ENCODE assay signal across 8 mouse cellular contexts in genomic region chr4:95105424-95105823, GRCm38 (mm10). TPM values are rescaled to one million over a fixed set of nuclear protein-coding genes. Genes with fewer than 3 reads are reported as not detected.
A peak's percentile ranks its signal among the peaks of the same experiment; 100 is the strongest.
DNase-seq lines count a peak whose midpoint lies in the region; ATAC-seq and TF ChIP-seq lines count a peak whose summit lies in the region.

No protein-coding gene starts in this region.

- peak overlapping the region; percentile 33; the same call in 1 of the 2 replicates for H3K4me2 ChIP-seq in heart, embryonic 11.5 days
- H3K4me2 ChIP-seq in liver, postnatal 0 days (ENCODE audit: low read depth, low read length), result peak overlapping the region; percentile 53; the same call in 1 of the 2 replicates

- H3K27me3 ChIP-seq in heart, embryonic 11.5 days (ENCODE audit: control insufficient read depth, insufficient read depth, low read length), result no peaks in the 10 kb centered on the region
- H3K27me3 ChIP-seq in liver, postnatal 0 days (ENCODE audit: insufficient read depth, low read length), result no peaks in the 10 kb centered on the region

- H3K4me3 ChIP-seq in heart, embryonic 11.5 days (ENCODE audit: low read depth, low read length), result no peak overlapping the region
- H3K4me3 ChIP-seq in liver, postnatal 0 days (ENCODE audit: low read depth, low read length), result no peak overlapping the region

- no peak for ATAC-seq in heart, embryonic 11.5 days (replicated peaks; ENCODE audit: insufficient number of reproducible peaks, low FRiP score, low TSS enrichment)
- no peak for ATAC-seq in liver, postnatal 0 days

- peak; percentile 32 for DNase-seq in gastrocnemius, adult 18-20 months (ENCODE audit: low spot score)
- no peak for DNase-seq in gastrocnemius, postnatal 10 days
- DNase-seq in ovary, adult 18-20 months (ENCODE audit: low spot score), result peak; percentile 23
- DNase-seq in ovary, postnatal 36 days (ENCODE audit: low spot score), result no peak
- no peak for DNase-seq in liver, postnatal 0 days
- DNase-seq in cerebellum, adult 9-11 months, result no peak
- DNase-seq in c-Kit-positive CD71-positive TER-119-positive erythroid progenitor cells, embryonic 14.5 days (ENCODE audit: low spot score), result no peak

- H3K4me1 ChIP-seq in heart, embryonic 11.5 days (ENCODE audit: control insufficient read depth, insufficient read depth, low read length), result no peaks in the 10 kb centered on the region
- H3K4me1 ChIP-seq in liver, postnatal 0 days (ENCODE audit: insufficient read depth), result peaks cover 7% of the 10 kb centered on the region; the same call in 1 of the 2 replicates

- no peaks in the 10 kb centered on the region for H3K36me3 ChIP-seq in heart, embryonic 11.5 days (ENCODE audit: control insufficient read depth, insufficient read depth, low read length)
- H3K36me3 ChIP-seq in liver, postnatal 0 days (replicated peaks; ENCODE audit: insufficient read depth, low read length), result no peaks in the 10 kb centered on the region

- H3K9ac ChIP-seq in heart, embryonic 11.5 days (ENCODE audit: low read depth, low read length), result 0 out of 2 replicates have a peak overlapping the region, but pooled peaks have one; percentile 5
- no peak overlapping the region for H3K9ac ChIP-seq in liver, postnatal 0 days (replicated peaks)

- H3K9me3 ChIP-seq in heart, embryonic 11.5 days (replicated peaks; ENCODE audit: control insufficient read depth, low read length), result no peaks in the 10 kb centered on the region
- H3K9me3 ChIP-seq in liver, postnatal 0 days (ENCODE audit: low read length), result peaks cover 2% of the 10 kb centered on the region; the same call in 1 of the 2 replicates

- TF ChIP-seq EP300 in liver, postnatal 0 days (IDR thresholded peaks at IDR 0.05; ENCODE audit: low read depth), result no peak

- H3K27ac ChIP-seq in heart, embryonic 11.5 days (ENCODE audit: low read depth, low read length), result no peak overlapping the region
- 0 out of 2 replicates have a peak overlapping the region, but pooled peaks have one; percentile 67 for H3K27ac ChIP-seq in liver, postnatal 0 days (ENCODE audit: low read depth)

- WGBS in heart, embryonic 11.5 days (ENCODE audit: insufficient replicate concordance), result 35% methylated on average over 3 of the region's 3 CpGs
- WGBS in liver, postnatal 0 days (ENCODE audit: insufficient replicate concordance), result 33% methylated on average over 3 of the region's 3 CpGs

- TF ChIP-seq CTCF in liver, postnatal 0 days (IDR thresholded peaks at IDR 0.05; ENCODE audit: low read depth), result no peak

RNA-seq across cellular contexts. Expression of gene Jun, which starts 53.4 kb away (rescaled TPM):
- 100 to 1,000 TPM in 1 of 2 experiments, 10 to 100 TPM in 1; 56.8 to 140 TPM for total RNA-seq in gastrocnemius, adult 18-20 months (2021)
- 100 to 1,000 TPM in 1 of 2 experiments, 10 to 100 TPM in 1; 31.5 to 100 TPM for total RNA-seq in gastrocnemius, postnatal 10 days (2021)
- 33.6 and 34.5 TPM in 2 replicates for polyA plus RNA-seq in heart, embryonic 11.5 days (2014; fragmentation: Nextera tagmentation; extraction: Ambion mirVana)
- polyA plus RNA-seq in liver, postnatal 0 days (2015; fragmentation: Nextera tagmentation; extraction: Ambion mirVana), result 5.7 and 6.4 TPM in 2 replicates

Comparison
In these comparisons a context has a peak if more than half of its experiments do, and no peak if none do; other contexts are left out.
1. DNase-seq: peak in gastrocnemius, adult 18-20 months (single experiment) and ovary, adult 18-20 months (single experiment); none in gastrocnemius, postnatal 10 days (single experiment), ovary, postnatal 36 days (single experiment), liver, postnatal 0 days (single experiment), cerebellum, adult 9-11 months (single experiment) and c-Kit-positive CD71-positive TER-119-positive erythroid progenitor cells, embryonic 14.5 days (single experiment).